Mouse (Mus musculus) mouse trophoblast stem cell (cell line): ENCODE measurements around the gene Rac1.

ENCODE experiments used
- in situ Hi-C, 2 experiments: fragments of 300-500 bp; cut with MseI, MboI; formaldehyde crosslinking; loops; 2 replicates in 1 of 2; 3 replicates in 1 of 2; pipeline ENCODE4 v1.15.1; 2025

The Rac1 gene

GRCm38 (mm10) chr5:143495708-143496107 lies 32.1 kb downstream of the Rac1 start:
- in situ Hi-C loops, result no loop called here

GRCm38 (mm10) chr5:143493163-143493562 lies 34.7 kb downstream of the Rac1 start:
- in situ Hi-C loops, result no loop called here

GRCm38 (mm10) chr5:143491736-143492135 lies 36.1 kb downstream of the Rac1 start:
- in situ Hi-C loops, result no loop called here

GRCm38 (mm10) chr5:143489749-143490342 lies 38.0 kb downstream of the Rac1 start:
- in situ Hi-C loops, result no loop called here

- in situ Hi-C loops, result no loop called here
These were observed 39.8 kb downstream of the Rac1 start for GRCm38 (mm10) chr5:143487998-143488397.

- in situ Hi-C loops, result no loop called here
These were observed 40.6 kb downstream of the Rac1 start for GRCm38 (mm10) chr5:143487193-143487592.

- in situ Hi-C loops, result no loop called here
These were observed 42.9 kb downstream of the Rac1 start for GRCm38 (mm10) chr5:143484955-143485354.

- in situ Hi-C loops, result no loop called here
These were observed 49.9 kb downstream of the Rac1 start for GRCm38 (mm10) chr5:143477901-143478300.

GRCm38 (mm10) chr5:143476013-143476412 lies 51.8 kb downstream of the Rac1 start:
- in situ Hi-C loops, result no loop called here

- in situ Hi-C loops, result no loop called here
These were observed 52.5 kb downstream of the Rac1 start for GRCm38 (mm10) chr5:143475153-143475844.

- in situ Hi-C loops, result no loop called here
These were observed 55.8 kb downstream of the Rac1 start for GRCm38 (mm10) chr5:143471953-143472618.

GRCm38 (mm10) chr5:143471165-143471546 lies 56.7 kb downstream of the Rac1 start:
- in situ Hi-C loops, result no loop called here

GRCm38 (mm10) chr5:143470421-143471164 lies 57.2 kb downstream of the Rac1 start:
- in situ Hi-C loops, result no loop called here

GRCm38 (mm10) chr5:143469628-143470027 lies 58.2 kb downstream of the Rac1 start:
- in situ Hi-C loops, result no loop called here

GRCm38 (mm10) chr5:143467931-143468330 lies 59.9 kb downstream of the Rac1 start:
- in situ Hi-C loops, result no loop called here

- in situ Hi-C loops, result no loop called here
These were observed 60.8 kb downstream of the Rac1 start for GRCm38 (mm10) chr5:143466891-143467669.

- in situ Hi-C loops, result no loop called here
These were observed 62.4 kb downstream of the Rac1 start for GRCm38 (mm10) chr5:143465156-143466085.

- in situ Hi-C loops, result no loop called here
These were observed 63.1 kb downstream of the Rac1 start for GRCm38 (mm10) chr5:143464757-143465118.

GRCm38 (mm10) chr5:143464100-143464756 lies 63.6 kb downstream of the Rac1 start, which contains the start of gene Daglb:
Gene Daglb (plus strand): TSS chr5:143464584.
- in situ Hi-C loops, result no loop called here

GRCm38 (mm10) chr5:143463671-143464070 lies 64.2 kb downstream of the Rac1 start:
- in situ Hi-C loops, result no loop called here
